Mouse (Mus musculus): ENCODE measurements around the gene Rab22a. TPM values are rescaled to one million over a fixed set of nuclear protein-coding genes. Genes with fewer than 3 reads are reported as not detected.

The Rab22a gene
- polyA plus RNA-seq, 2 experiments = 3.7 to 13.2 TPM

DNA sequence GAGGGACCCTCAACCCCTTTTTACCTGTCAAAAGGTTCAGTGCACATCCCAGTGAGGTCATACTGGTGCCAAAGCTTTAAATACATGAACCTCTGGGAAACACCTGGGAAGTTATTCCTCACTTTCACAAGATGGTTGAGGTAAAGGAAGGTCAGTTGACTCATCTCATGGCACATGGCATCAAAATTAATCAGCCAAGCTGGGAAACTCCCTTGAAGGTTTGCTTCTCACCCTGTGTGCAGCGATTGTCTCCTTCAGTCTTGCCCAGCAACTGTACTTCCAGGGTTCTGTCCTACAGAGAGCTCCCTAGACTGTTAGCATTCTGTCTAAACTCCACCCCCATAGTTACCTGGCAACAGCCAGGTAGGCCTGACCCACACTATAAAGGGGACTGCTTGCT lies 20.6 kb downstream of the Rab22a start:
- no peak for ATAC-seq (ENCODE audit: insufficient read depth)
- no peaks in the 10 kb centered on the region for H3K9me3 ChIP-seq (ENCODE audit: control insufficient read depth, low read length)

DNA sequence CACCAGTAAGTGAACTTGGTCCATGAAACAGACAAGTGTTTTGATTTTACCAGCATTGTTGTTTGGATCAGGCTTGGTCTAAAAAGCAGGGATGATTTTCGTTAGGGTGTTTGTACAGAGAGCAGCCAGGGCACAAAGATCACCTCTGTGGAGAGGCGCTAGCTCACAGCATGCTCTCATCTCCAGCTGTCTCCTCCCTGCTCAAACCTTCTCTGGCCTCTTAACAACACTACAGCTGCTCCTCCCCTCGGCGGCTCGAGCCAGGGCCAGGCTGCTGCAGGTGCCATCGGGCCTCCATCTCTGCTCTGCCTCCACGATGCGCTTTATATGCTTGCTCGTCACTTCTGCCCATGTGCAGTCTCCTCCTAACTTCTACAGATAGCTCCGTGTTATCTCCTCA lies 23.2 kb downstream of the Rab22a start:
- ATAC-seq (ENCODE audit: insufficient read depth) = no peak
- no peak overlapping the region for H3K4me2 ChIP-seq (ENCODE audit: low read depth)
- H3K4me1 ChIP-seq (replicated peaks; ENCODE audit: control insufficient read depth in 2 of 2, insufficient read depth in 2 of 2, low read length in 1 of 2) = peaks cover 0 to 8% of the 10 kb centered on the region in 2 experiments; a peak in 2 of 4 replicates
- no peak overlapping the region for H3K4me3 ChIP-seq (ENCODE audit: insufficient read depth in 1 of 2, low read depth in 2 of 2, low read length in 2 of 2)
- WGBS (ENCODE audit: insufficient replicate concordance) = 62% methylated on average over 10 of the region's 10 CpGs
- H3K36me3 ChIP-seq (replicated peaks; ENCODE audit: control insufficient read depth, insufficient read depth, low read depth) = no peaks in the 10 kb centered on the region
- no peak for TF ChIP-seq EP300 (IDR thresholded peaks at IDR 0.05; ENCODE audit: low read depth)
- TF ChIP-seq CTCF (IDR thresholded peaks at IDR 0.05; ENCODE audit: low read depth) = no peak
- H3K9me3 ChIP-seq (ENCODE audit: control insufficient read depth, low read length) = no peaks in the 10 kb centered on the region
- no peak overlapping the region for H3K9ac ChIP-seq (replicated peaks)
- no peaks in the 10 kb centered on the region for H3K27me3 ChIP-seq (ENCODE audit: control insufficient read depth, insufficient read depth, low read length)
- no peak overlapping the region for H3K27ac ChIP-seq
- no peak for DNase-seq (ENCODE audit: low read depth in 3 of 3, low spot score in 3 of 3)

More for the DNA sequence above, 20.6 kb downstream of the Rab22a start:
- H3K36me3 ChIP-seq (replicated peaks; ENCODE audit: control insufficient read depth, insufficient read depth, low read depth) = no peaks in the 10 kb centered on the region
- no peaks in the 10 kb centered on the region for H3K27me3 ChIP-seq (ENCODE audit: control insufficient read depth, insufficient read depth, low read length)
- no peak overlapping the region for H3K27ac ChIP-seq
- no peak for TF ChIP-seq EP300 (IDR thresholded peaks at IDR 0.05; ENCODE audit: low read depth)
- TF ChIP-seq CTCF (IDR thresholded peaks at IDR 0.05; ENCODE audit: low read depth) = no peak
- 79% methylated on average over 1 of the region's 1 CpGs for WGBS (ENCODE audit: insufficient replicate concordance)
- no peak overlapping the region for H3K4me3 ChIP-seq (ENCODE audit: insufficient read depth in 1 of 2, low read depth in 2 of 2, low read length in 2 of 2)
- no peak for DNase-seq (ENCODE audit: low read depth in 3 of 3, low spot score in 3 of 3)
- no peak overlapping the region for H3K4me2 ChIP-seq (ENCODE audit: low read depth)
- H3K4me1 ChIP-seq (replicated peaks; ENCODE audit: control insufficient read depth in 2 of 2, insufficient read depth in 2 of 2, low read length in 1 of 2) = peaks cover 0 to 8% of the 10 kb centered on the region in 2 experiments; a peak in 2 of 4 replicates
- no peak overlapping the region for H3K9ac ChIP-seq (replicated peaks)

DNA sequence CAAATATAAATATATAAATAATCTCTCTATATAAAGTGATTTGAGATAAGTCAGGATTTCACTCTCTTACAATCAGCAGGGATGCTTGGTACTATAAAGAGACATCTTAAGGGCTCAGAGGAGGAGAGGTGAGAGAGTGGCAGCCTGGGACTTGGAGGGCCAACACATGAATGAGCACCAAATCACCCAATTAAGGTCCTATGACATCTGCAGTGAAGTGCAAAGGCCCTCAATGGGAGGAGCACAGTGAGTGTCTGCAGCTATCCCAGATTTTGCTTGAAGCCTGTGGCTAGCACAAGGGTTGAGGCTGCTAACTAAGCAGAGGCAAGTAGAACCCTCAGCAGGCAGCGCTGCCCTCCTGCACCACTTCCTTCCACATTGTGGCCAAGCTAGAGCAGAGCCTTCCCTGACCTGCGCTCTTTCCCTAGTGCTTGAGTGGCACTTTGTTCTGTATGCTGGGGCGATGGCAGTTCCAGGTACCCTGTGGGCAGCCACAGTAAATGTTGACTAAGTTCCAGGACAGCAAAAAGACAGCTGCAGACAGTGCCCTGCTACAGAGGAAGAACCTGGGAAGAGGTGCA lies 26.3 kb downstream of the Rab22a start:
- DNase-seq (ENCODE audit: low read depth in 3 of 3, low spot score in 3 of 3) (no peak), ATAC-seq (ENCODE audit: insufficient read depth) (no peak)
- Histone ChIP-seq H3K4me3 (ENCODE audit: insufficient read depth in 1 of 2, low read depth in 2 of 2, low read length in 2 of 2) (no peak overlapping the region), H3K36me3 (replicated peaks; ENCODE audit: control insufficient read depth, insufficient read depth, low read depth) (no peaks in the 10 kb centered on the region; the same call in 1 of the 2 replicates), H3K4me1 (replicated peaks; ENCODE audit: control insufficient read depth in 2 of 2, insufficient read depth in 2 of 2, low read length in 1 of 2) (peaks cover 0 to 5% of the 10 kb centered on the region in 2 experiments; a peak in 2 of 4 replicates), H3K27me3 (ENCODE audit: control insufficient read depth, insufficient read depth, low read length) (no peaks in the 10 kb centered on the region), H3K9me3 (ENCODE audit: control insufficient read depth, low read length) (no peaks in the 10 kb centered on the region), H3K4me2 (ENCODE audit: low read depth) (no peak overlapping the region), H3K27ac (no peak overlapping the region), H3K9ac (replicated peaks) (no peak overlapping the region)
- WGBS (ENCODE audit: insufficient replicate concordance) = 49% methylated on average over 3 of the region's 3 CpGs
- TF ChIP-seq CTCF (IDR thresholded peaks at IDR 0.05; ENCODE audit: low read depth) = no peak
- no peak for TF ChIP-seq EP300 (IDR thresholded peaks at IDR 0.05; ENCODE audit: low read depth)

DNA sequence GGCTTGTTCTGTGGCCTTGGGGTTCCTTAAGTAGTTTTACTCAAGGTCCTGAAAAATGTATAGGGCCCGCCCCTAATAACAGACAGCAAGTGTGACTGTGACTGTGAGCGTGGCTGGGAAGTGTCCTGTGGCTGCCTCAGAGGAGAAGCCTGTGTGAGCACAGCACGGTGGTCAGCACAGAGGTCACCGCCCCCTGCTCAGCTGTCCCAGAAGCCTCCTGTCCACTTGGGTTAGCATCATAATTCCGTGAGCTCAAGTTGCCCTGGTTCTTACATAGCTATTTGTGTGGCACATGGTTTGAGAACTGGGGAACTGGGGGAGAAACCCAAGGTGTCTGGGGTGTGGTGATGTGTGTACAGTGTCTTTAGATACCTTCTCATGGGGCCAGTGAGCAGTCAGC lies 27.8 kb downstream of the Rab22a start:
- Histone ChIP-seq H3K27me3 (ENCODE audit: control insufficient read depth, insufficient read depth, low read length) (no peaks in the 10 kb centered on the region), H3K27ac (no peak overlapping the region), H3K9ac (replicated peaks) (no peak overlapping the region), H3K4me2 (ENCODE audit: low read depth) (no peak overlapping the region), H3K4me1 (replicated peaks; ENCODE audit: control insufficient read depth in 2 of 2, insufficient read depth in 2 of 2, low read length in 1 of 2) (peaks cover 0 to 5% of the 10 kb centered on the region in 2 experiments; a peak in 2 of 4 replicates), H3K4me3 (ENCODE audit: insufficient read depth in 1 of 2, low read depth in 2 of 2, low read length in 2 of 2) (no peak overlapping the region), H3K9me3 (ENCODE audit: control insufficient read depth, low read length) (no peaks in the 10 kb centered on the region), H3K36me3 (replicated peaks; ENCODE audit: control insufficient read depth, insufficient read depth, low read depth) (no peaks in the 10 kb centered on the region; the same call in 1 of the 2 replicates)
- DNase-seq (ENCODE audit: low read depth in 3 of 3, low spot score in 3 of 3) (no peak), ATAC-seq (ENCODE audit: insufficient read depth) (no peak)
- TF ChIP-seq CTCF (IDR thresholded peaks at IDR 0.05; ENCODE audit: low read depth) = no peak
- no peak for TF ChIP-seq EP300 (IDR thresholded peaks at IDR 0.05; ENCODE audit: low read depth)
- 80% methylated on average over 5 of the region's 5 CpGs for WGBS (ENCODE audit: insufficient replicate concordance)

GRCm38 (mm10) chr2:173689835-173690234 lies 30.3 kb downstream of the Rab22a start:
- Histone ChIP-seq H3K9ac (replicated peaks) (no peak overlapping the region), H3K4me3 (ENCODE audit: insufficient read depth in 1 of 2, low read depth in 2 of 2, low read length in 2 of 2) (no peak overlapping the region), H3K9me3 (ENCODE audit: control insufficient read depth, low read length) (no peaks in the 10 kb centered on the region), H3K27me3 (ENCODE audit: control insufficient read depth, insufficient read depth, low read length) (no peaks in the 10 kb centered on the region), H3K4me1 (replicated peaks; ENCODE audit: control insufficient read depth in 2 of 2, insufficient read depth in 2 of 2, low read length in 1 of 2) (no peaks in the 10 kb centered on the region; a peak in 1 of 4 replicates), H3K4me2 (ENCODE audit: low read depth) (no peak overlapping the region), H3K36me3 (replicated peaks; ENCODE audit: control insufficient read depth, insufficient read depth, low read depth) (no peaks in the 10 kb centered on the region; the same call in 1 of the 2 replicates), H3K27ac (no peak overlapping the region)
- ATAC-seq (ENCODE audit: insufficient read depth) (no peak), DNase-seq (ENCODE audit: low read depth in 3 of 3, low spot score in 3 of 3) (no peak)
- TF ChIP-seq CTCF (IDR thresholded peaks at IDR 0.05; ENCODE audit: low read depth) (no peak), EP300 (IDR thresholded peaks at IDR 0.05; ENCODE audit: low read depth) (no peak)
